Mouse (Mus musculus) hematopoietic stem cell, adult 5-6 weeks (primary cell): ENCODE data around the gene Fastk. TPM values are rescaled to one million over a fixed set of nuclear protein-coding genes. Genes with fewer than 3 reads are reported as not detected.
A peak's percentile ranks its signal among the peaks of the same experiment; 100 is the strongest.

Experiments
- ATAC-seq, 2 experiments: fragments of 125-278 bp in 1 of 2; replicated peaks in 1 of 2; 2 replicates each; pipeline ENCODE4 v1.8.0; 2016 to 2017; ENCODE audit warnings: inconsistent platforms in 2 of 2, mild to moderate bottlenecking in 2 of 2, moderate number of reproducible peaks in 2 of 2, low read depth in 1 of 2, moderate TSS enrichment in 1 of 2; ENCODE audit not compliant: low FRiP score in 2 of 2, poor library complexity in 2 of 2, severe bottlenecking in 2 of 2, insufficient read depth in 1 of 2, low TSS enrichment in 1 of 2
- total RNA-seq: library from RNA; stranded (forward); fragments of 172-1452, 232-1000 nt; gene quantifications from 2 replicates; pipeline ENCODE4 v1.2.3, GENCODE M21; 2017

The Fastk gene
- 14.8 and 29.4 TPM in 2 replicates for total RNA-seq

GRCm38 (mm10) chr5:24444746-24445427, at the start of gene Fastk:
TSS of gene Fastk (minus strand) at chr5:24445287.
- peak; percentile 56 to 73 for ATAC-seq

- no peak for ATAC-seq
Observed at GRCm38 (mm10) chr5:24492546-24493285, 47.6 kb upstream of the Fastk start.

DNA sequence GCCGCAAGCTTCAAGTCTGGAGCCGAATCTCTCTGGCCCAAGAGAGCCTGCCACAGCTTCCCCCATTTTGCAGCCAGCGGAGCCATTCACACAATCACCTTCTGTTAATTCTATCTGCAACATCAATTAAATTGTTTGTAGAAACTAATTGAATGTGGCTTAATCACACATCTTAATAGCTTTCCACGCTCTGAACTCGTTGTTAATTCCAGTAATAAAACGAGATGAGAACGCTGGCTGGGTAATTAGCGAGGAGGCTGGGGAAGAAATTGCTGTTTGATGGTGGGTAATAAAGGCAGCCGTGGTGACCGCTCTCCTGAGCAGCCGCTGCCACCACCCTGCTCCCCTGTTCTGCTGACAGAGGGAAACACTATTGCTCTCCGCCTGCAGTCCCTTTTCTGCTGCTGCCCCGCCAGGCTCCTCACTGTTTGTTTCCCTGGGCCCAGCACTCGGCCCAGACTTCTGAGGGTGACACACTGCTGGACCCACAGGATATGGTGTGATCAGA, 45.4 kb upstream of the Fastk start:
- ATAC-seq, result no peak

DNA sequence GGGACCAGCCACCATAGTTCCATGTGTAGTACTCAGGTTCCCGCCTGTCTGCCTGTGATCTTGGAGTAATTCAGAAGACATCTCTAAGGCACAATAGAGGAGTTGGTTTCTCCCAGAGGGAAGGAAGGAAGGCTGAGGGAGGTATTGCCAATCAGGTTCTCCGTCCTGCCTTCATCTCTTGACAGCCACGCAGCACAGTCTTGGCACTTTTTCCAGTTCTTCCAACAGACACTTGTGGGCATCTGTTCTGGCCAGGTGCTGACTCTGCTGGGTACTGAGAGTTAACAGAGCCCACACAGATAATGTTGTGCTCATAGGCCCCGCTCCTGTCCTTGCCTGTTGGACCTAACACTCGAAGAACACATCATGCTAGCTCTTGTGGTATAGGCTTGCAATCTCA, 41.7 kb upstream of the Fastk start:
- no peak for ATAC-seq

DNA sequence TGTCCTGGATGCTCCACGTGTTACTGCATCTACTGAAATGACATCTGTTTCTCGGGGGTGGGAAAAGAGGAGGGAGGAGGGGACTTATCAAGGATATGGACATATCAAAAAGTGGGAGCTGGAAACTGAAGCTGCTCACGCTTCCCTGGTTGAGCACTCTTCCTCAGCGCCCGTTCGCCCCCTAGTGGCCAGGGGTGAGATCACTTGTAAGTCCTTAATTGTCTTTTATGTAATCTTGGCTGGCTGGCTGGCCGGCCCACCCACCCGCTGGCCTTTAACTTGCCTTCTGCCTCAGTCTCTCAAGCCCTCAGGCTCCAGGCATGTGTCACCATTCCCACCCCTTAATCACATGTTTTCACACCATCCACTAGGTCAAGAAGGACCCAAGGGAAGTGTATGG, 41.0 kb upstream of the Fastk start:
- ATAC-seq, result peak; percentile 29 to 55; a peak in 3 of 4 replicates

- ATAC-seq, result no peak
Observed at GRCm38 (mm10) chr5:24484963-24485362, 39.9 kb upstream of the Fastk start.

DNA sequence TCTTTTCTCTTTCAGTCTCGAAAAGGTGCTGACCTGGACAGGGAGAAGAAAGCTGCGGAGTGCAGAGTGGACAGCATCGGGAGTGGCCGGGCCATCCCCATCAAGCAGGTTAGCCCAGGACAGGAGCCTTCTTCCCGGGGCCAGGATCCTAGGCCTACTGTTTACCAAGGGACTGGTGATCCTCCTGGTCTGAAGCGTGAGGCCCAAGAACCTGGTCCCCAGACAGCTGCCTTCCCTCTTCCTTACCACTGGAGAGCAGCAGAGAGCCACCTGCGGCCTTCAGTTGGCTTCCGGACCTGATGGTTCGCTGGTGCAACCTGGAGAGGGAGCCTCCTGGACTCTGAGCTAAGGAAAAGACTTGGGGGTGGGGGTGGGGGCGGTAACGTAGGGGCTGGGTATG, 38.2 kb upstream of the Fastk start:
- peak; percentile 70 to 71 for ATAC-seq

DNA sequence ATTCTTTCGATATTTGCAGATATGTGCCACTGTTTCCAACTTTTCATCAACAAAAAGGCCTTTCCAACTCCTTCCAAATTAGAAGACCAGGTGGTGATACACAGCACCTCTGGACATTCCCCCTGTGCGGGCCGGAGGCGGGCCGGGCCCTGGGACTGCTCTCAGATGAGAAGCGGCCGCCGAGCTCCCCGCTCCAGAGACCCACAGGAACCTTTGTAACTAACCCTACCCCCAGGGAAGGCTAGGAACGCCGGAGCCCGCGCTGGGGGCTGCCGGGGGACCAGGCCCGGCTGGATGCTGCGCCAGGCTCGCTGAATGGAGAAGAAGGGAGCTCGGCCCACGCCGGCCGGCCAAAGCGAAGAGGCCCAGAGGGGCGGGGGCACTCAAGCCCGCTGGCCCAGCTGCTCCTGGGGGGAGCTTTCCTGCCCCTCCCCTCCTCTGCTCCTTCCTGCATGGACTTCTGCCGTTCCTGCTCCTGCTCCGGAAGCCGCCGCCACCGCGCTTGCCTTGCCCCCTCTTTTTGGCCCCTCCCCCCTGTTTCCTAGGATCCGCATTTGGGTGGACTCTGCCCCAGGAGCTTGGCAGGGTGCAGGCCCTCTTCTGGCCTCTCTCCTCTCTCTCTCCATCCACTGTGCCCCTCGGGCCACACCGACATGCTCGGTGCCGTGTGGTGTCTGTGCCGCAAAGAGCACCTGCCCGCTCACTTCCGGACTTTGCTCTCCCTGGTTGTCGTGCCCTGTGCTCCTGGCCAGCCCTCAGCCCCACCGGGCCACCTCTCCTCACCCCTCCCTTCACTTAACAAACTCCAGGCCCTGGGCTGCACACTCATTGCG, 37.4 kb upstream of the Fastk start:
- no peak for ATAC-seq

DNA sequence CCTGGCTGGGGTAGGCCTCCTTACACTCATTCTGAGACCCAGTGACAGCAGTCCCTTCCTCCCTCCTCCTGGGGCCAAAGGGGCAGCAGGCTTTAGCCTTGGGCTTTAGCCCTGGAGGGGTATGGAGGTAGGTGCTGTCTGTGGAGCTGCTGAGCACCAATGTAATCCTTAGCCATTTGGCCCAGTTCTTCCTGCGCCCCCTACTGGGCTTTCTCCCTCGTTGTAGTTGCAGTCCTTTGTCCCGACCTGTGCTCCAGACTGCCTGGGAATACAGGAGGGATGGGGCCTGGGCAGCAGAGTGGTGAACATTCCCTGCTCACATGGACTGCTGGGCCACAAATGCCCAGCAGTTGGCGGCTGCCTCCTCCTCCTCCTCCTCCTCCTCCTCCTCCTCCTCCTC, 36.6 kb upstream of the Fastk start:
- no peak for ATAC-seq

DNA sequence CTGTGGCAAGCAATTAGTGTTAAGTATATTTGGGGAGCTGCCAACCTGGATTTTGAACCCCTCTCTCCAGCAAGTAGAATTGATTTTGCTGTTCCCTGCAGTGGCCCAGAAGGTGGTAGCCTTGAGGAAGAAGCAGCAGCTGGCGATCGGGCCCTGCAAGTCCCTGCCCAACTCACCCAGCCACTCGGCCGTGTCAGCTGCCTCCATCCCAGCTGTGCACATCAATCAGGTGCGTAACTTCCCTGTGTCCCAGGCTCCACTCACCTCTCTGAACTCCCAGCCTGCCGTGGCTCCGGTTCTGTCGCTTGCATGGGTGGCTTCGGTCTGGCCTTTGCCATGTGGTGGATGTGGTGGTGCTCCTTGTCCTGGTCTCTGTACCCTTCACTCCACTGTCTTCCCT, 32.8 kb upstream of the Fastk start:
- no peak for ATAC-seq

GRCm38 (mm10) chr5:24475476-24476241, 30.6 kb upstream of the Fastk start:
- no peak for ATAC-seq

DNA sequence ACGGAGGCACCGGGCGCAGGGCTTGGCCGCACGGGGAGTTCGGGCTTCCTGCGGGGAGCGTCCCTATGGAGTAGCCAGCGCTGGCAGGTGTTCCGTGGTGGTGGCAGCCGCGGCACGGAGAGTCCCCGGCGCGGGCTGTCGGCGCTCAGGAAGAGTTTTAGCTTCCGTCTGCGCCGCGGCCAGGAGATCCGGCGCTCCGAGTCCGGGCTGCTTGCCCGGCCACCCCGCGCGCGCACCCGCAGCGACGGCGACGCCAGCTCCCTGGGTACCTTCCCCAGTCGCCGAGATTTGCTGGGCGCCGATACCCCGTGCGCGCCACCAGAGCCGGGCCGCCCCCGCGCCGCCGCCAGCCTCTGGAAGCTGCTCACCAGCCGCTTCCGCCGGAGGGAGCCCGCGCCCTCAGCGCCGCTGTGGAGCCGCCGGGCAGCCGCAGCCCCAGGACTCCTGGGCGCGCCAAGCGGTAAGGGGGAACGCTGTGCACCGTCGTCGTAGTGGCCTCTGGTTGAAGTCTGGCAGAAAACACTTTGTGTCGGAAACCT, 29.7 kb upstream of the Fastk start:
- peak in 1 of 2 experiments; percentile 51; a peak in 2 of 4 replicates for ATAC-seq

- no peak for ATAC-seq
Observed at GRCm38 (mm10) chr5:24474025-24474722, 29.1 kb upstream of the Fastk start.

- ATAC-seq, result no peak
Observed at GRCm38 (mm10) chr5:24472884-24473619, 28.0 kb upstream of the Fastk start.

GRCm38 (mm10) chr5:24470600-24470999, 25.5 kb upstream of the Fastk start:
- peak; percentile 67 to 68; a peak in 3 of 4 replicates for ATAC-seq

DNA sequence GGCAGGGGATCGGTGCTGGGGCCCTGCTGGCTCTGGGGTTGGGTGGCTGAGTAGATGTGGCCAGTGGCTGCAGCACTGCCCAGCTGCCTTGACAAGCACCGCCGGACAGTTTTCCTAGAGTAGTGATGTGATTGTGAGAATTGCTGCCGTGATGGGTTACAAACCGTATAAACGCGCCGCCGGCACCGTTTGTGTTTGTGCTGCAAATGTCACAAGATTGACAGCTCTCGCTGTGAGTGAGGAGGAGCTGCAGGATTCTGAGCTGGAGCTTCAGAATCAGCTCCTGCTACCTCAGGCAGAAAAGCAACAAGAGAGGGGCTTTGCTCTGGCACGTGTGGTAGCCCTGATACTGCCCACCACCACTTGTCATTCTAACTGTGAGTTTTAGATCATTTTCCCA, 21.7 kb upstream of the Fastk start:
- ATAC-seq, result no peak
